Mouse (Mus musculus): Measurements from ENCODE around the gene Nt5dc1.
"Not testable (repeated sequence)": the region's sequence is repeated elsewhere in the genome, so short reads cannot be mapped to it uniquely, and the experiment has no call there.

The Nt5dc1 gene
- long read RNA-seq, experiment 1, transcript Nt5dc1-201 (12 exons, 2,743 nt), result major isoform, 11 of 14 reads
- long read RNA-seq, experiment 1, partial matches to known transcripts, result 0 of 14 reads
- long read RNA-seq, experiment 1, other reads (novel, unspliced or antisense), result 1 of 14 reads
- long read RNA-seq, experiment 2, transcript Nt5dc1-201 (12 exons, 2,743 nt), result major isoform, 7 of 16 reads
- long read RNA-seq, experiment 2, partial matches to known transcripts, result 2 of 16 reads
- long read RNA-seq, experiment 2, other reads (novel, unspliced or antisense), result 2 of 16 reads

DNA sequence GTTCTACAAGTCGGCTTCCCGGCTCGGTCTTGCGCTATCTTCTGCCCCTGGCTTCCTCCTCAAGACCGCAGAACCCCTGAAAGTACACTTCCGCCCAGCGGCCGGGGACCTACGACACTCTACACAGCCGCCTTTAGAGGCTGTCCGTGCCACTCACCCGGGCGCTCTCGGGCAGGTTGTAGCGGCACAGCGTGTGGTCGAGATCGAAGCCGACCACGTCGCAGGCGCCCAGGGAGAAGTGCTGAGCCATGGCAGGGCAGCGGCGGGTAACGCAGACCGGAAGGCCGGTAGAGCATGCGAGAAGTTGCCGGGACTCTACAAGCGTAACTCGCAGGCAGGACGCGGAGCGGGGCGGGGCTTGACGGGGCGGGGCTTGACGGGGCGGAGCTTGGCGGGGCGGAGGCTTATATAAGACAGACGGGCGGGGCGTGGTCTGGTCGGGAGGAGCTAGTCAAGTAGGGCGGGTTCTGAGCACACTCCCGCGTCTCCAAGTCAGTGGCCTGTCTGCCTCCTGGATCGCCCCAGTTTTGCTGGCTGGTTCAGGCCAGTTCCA, at the start of gene Nt5dc1:
Gene Nt5dc1, minus strand, starts transcription at position 349 of the 553 bp plus-strand sequence.
- intact Hi-C loops (cut with DNase I), result no loop called here

GRCm38 (mm10) chr10:34464321-34464720, 46.0 kb upstream of the Nt5dc1 start:
- intact Hi-C loops (cut with DNase I), result no loop called here

GRCm38 (mm10) chr10:34461451-34461850, 43.1 kb upstream of the Nt5dc1 start:
- intact Hi-C loops (cut with DNase I), result no loop called here

- intact Hi-C loops (cut with DNase I), result loop anchor here (10.0 kb wide), 1 partner anchor 515 kb away; no protein-coding TSS in a partner anchor
These were observed 31.1 kb upstream of the Nt5dc1 start for GRCm38 (mm10) chr10:34449469-34449868.

- intact Hi-C loops (cut with DNase I), result not testable (repeated sequence)
These were observed 15.8 kb upstream of the Nt5dc1 start for GRCm38 (mm10) chr10:34434191-34434590.

GRCm38 (mm10) chr10:34431783-34432182, 13.4 kb upstream of the Nt5dc1 start:
- intact Hi-C loops (cut with DNase I), result no loop called here

DNA sequence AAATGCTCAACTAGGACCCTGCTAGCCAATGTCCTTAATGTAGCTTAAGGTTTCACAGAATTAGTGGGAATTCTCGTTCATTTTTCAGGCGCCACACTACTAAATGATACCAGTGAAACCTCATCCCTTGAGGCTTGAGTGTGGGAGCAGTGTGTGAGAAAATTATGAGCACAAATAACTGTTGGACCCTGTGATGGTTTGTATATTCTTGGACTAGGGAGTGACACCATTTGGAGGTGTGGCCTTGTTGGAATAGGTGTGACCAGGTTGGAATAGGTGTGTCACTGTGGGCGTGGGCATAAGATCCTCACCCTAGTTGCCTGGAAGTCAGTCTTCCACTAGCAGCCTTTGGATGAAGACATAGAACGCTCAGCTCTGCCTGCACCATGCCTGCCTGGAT, 442 bp upstream of the Nt5dc1 start:
- intact Hi-C loops (cut with DNase I), result not testable (repeated sequence)

GRCm38 (mm10) chr10:34399267-34399666, 19.1 kb downstream of the Nt5dc1 start:
- intact Hi-C loops (cut with DNase I), result no loop called here

DNA sequence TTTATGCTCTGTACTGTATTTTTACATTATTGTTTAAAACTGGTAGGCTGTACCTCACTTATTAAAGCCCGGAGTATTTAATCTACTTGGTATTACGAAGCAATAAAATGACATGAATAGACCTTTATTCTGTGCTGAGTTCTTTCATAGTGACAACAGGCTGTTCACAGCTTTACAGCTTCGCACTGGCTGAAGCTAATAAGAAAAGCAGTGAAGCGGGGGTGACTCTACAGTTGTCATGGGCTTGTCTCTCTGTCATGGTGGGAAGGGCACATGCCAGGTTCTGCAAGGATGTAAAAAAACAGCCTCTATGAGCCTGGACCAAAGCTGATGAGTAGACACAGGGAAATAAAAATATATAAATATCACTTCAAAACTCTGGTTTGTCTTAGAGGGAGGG, 21.4 kb downstream of the Nt5dc1 start:
- intact Hi-C loops (cut with DNase I), result no loop called here

DNA sequence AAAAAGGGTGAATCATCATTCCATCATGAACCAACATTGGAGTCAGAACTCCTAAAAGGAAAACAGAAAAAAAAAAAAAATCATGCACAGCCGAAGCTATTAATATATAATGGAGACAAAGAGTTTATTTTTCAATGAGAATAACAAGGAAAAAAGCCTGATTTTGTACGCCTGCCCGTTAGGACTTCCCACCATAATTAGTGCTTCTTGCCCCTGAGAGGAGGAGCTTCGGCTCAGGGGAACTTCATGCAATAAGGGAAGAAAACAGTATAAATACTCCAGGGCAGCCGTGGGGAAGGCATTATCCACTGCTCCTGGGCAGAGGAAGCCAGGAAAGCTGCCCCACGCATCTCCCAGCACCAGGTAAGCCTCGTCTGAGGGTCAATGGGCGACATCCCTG, 28.7 kb downstream of the Nt5dc1 start, which contains the start of gene Col10a1:
Gene Col10a1, plus strand, starts transcription at position 301 of the 400 bp plus-strand sequence.
- intact Hi-C loops (cut with DNase I), result no loop called here

- intact Hi-C loops (cut with DNase I), result no loop called here
These were observed 32.7 kb downstream of the Nt5dc1 start for GRCm38 (mm10) chr10:34385636-34386035.

- intact Hi-C loops (cut with DNase I), result no loop called here
These were observed 45.0 kb downstream of the Nt5dc1 start for GRCm38 (mm10) chr10:34373332-34373731.

GRCm38 (mm10) chr10:34368138-34368537, 50.2 kb downstream of the Nt5dc1 start:
- intact Hi-C loops (cut with DNase I), result no loop called here

DNA sequence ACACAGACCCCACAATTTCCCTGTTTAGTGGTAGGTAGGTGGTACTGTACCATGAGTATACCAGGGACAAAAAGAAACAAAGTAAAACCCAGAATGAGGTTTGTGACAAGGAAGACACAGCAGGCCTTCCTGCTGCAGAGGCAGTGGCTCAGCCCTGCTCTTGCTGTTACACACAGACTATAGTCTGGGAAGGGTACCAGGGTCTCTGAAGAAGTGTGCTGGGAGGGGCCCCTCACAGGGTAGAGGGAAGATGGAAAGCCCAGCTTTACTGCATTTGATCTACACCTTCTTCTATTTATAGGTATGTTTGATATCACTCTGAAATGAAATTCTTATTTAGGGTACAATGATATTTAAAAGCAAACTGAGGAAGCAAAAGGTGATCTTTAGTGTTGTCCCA, 54.6 kb downstream of the Nt5dc1 start:
- intact Hi-C loops (cut with DNase I), result no loop called here

DNA sequence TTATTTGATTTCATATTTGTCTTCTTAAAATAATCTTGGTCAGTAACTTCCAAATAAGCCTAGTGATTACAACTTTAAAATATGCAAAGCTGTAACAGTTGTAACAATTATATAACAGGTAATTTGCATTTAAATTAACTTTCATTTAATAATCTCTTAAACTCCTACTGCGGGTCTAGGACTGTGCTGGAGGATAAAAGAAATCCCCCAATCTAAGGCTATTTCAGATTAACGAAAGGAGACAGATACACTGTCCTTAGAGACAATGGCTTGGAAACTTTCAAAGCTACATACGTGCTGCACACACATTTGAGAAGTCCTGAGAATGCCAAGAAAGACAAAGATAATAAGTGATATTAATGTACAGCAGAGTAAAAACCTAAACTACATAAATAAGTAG, 60.1 kb downstream of the Nt5dc1 start:
- intact Hi-C loops (cut with DNase I), result no loop called here

GRCm38 (mm10) chr10:34352166-34352565, 66.2 kb downstream of the Nt5dc1 start:
- intact Hi-C loops (cut with DNase I), result no loop called here

GRCm38 (mm10) chr10:34341886-34342285, 76.5 kb downstream of the Nt5dc1 start:
- intact Hi-C loops (cut with DNase I), result no loop called here

GRCm38 (mm10) chr10:34341014-34341413, 77.3 kb downstream of the Nt5dc1 start:
- intact Hi-C loops (cut with DNase I), result no loop called here

GRCm38 (mm10) chr10:34328310-34328709, 90.0 kb downstream of the Nt5dc1 start:
- intact Hi-C loops (cut with DNase I), result loop anchor here (5.0 kb wide), 2 partner anchors 46 to 291 kb away; partner anchors contain the start of genes Trappc3l and Tspyl1

DNA sequence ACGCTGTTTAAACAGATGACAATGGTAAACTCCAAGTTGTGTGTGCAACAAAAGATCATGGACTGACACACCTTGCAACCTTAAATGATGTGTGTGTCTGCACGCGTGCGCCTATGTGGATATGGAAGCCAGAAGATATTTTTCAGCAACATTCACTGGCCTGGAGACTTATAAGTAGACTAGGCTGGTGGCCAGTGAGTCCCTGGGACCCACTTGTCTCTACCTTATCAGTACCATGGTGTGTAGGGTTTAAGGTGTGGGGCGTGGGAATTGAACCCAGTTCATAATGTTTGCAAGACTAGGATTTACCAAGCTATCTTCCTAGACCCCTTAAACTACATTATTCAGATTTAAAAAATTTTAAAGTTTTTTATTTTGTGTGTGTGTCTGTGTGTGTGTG, 91.2 kb downstream of the Nt5dc1 start:
- intact Hi-C loops (cut with DNase I), result loop anchor here (5.0 kb wide), 2 partner anchors 45 to 290 kb away; partner anchors contain the start of genes Trappc3l and Tspyl1

- intact Hi-C loops (cut with DNase I), result loop anchor here (5.0 kb wide), 2 partner anchors 44 to 289 kb away; partner anchors contain the start of genes Trappc3l and Tspyl1
These were observed 91.7 kb downstream of the Nt5dc1 start for GRCm38 (mm10) chr10:34326701-34327100.

DNA sequence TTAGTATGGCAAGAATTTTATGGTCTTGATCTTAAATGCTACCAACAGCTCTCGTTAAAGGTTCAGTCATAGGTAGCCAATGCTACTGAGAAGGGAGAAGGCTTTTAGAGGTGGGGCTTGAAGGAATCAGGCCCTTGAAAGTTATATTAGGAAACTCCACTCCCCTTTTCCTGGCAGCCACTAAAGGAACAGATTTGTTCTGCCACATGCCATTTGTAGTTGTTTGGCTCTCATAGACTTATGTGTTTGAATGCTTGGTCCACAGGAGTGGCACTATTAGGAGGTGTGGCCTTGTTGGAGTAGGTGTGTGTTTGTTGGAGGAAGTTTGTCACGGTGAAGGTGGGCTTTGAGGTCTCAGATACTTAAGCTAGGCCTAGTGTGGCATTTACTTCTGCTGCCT, 97.5 kb downstream of the Nt5dc1 start:
- intact Hi-C loops (cut with DNase I), result no loop called here

DNA sequence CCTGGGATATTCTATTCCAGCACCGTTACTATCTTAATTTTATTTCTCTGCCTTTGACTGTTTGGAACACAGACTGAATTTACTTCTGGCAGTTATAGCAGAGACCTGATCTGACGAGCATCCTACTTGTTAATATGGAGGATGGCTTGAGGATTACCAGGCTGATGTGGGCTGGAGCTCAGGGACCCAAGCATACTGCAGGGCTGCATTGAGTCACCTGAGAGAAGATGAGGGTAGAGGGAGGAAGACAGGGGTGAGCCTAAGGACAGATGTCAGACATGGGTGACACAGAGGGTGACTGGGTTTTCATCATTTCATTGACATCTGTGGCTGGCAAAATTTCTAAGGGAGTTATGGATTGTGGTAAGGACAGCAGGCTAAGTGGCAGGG, 101.1 kb downstream of the Nt5dc1 start:
- intact Hi-C loops (cut with DNase I), result no loop called here
